Mouse (Mus musculus): Measurements from ENCODE around the gene Olfr1469.
"Not testable (repeated sequence)": the region's sequence is repeated elsewhere in the genome, so short reads cannot be mapped to it uniquely, and the experiment has no call there.

Olfr1469 gene

DNA sequence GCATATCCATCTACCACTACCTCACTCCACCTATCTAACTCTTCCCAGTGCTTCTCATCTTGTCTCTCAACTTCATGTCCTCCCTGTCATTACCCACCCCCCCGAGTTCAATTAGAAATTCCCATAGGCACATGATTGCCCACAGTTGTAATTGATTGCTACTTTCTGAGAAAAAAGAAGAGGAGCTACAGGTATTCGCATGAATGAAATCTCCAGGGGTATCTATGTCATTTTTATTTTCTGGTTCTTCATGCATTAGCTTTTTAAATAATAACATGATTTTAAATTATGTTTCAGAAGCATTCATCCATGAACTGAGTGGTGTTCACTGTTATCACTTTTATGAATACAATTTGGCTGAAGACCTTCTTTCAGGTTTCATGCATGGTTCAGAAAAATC is at the start of gene Olfr1469:
Gene Olfr1469 (plus strand): TSS at position 301 of the 400 bp plus-strand sequence.
- no peak for DNase-seq (ENCODE audit: low spot score in 2 of 2)

GRCm38 (mm10) chr19:13361936-13362335 is 45.7 kb upstream of the Olfr1469 start, which contains the start of gene Olfr1467:
Gene Olfr1467 (plus strand): TSS chr19:13362236.
- no peak for DNase-seq (ENCODE audit: low spot score in 2 of 2)

DNA sequence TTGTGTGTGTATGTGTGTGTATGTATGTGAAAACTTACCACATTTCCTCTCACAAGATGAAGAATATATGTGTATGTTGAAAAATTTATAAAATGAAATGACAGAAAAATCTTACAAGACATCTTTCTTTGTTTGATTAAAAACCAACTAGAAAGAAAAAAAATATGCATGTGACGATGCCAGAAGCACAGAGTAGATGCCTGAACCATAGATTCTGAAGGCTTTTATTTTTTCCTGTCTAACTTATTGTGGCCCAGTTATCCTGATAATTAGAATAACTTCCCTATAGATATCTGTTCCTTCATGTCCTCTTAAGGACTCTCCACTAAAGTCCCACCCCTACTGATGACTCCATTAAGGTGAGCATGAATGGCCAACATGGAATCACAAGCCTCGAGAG is 35.5 kb downstream of the Olfr1469 start, which contains the start of gene Olfr1471:
Gene Olfr1471 (plus strand): TSS at position 301 of the 400 bp plus-strand sequence.
- DNase-seq (ENCODE audit: low spot score in 2 of 2), result not testable (repeated sequence)

- no peak for DNase-seq (ENCODE audit: low spot score in 2 of 2)
Measured at GRCm38 (mm10) chr19:13455986-13456385, 48.3 kb downstream of the Olfr1469 start, which contains the start of gene Olfr1472. Gene Olfr1472 (minus strand): TSS chr19:13456086.
